Mouse (Mus musculus) lung, adult 2 months (tissue): Measurements from ENCODE around the gene Pik3c2a. TPM values are rescaled to one million over a fixed set of nuclear protein-coding genes. Genes with fewer than 3 reads are reported as not detected.
"Not testable (repeated sequence)": the region's sequence is repeated elsewhere in the genome, so short reads cannot be mapped to it uniquely, and the experiment has no call there.

Experiments used
- DNase-seq: peaks from one replicate; pipeline ENCODE4 v3.0.0; 2022
- H3K4me1 ChIP-seq: fragments of 200-500 bp; 2 replicates; pipeline ENCODE4 v1.6.1; 2011; ENCODE audit warnings: low read length; ENCODE audit not compliant: control insufficient read depth, insufficient read depth
- H3K4me3 ChIP-seq: fragments of 200-500 bp; replicated peaks from 2 replicates; pipeline ENCODE3; 2011; ENCODE audit warnings: low read depth, mild to moderate bottlenecking, control low read depth, low read length; ENCODE audit errors: extremely low read depth
- CTCF ChIP-seq: fragments of 200-500 bp; IDR thresholded peaks from 2 replicates; pipeline ENCODE4 v1.5.1; 2011; ENCODE audit warnings: mild to moderate bottlenecking, low read length, control low read depth; ENCODE audit not compliant: insufficient read depth
- POLR2A ChIP-seq: fragments of 200-500 bp; IDR thresholded peaks from 2 replicates; pipeline ENCODE4 v1.6.1; 2011; ENCODE audit warnings: low read depth, mild to moderate bottlenecking, control low read depth, low read length, borderline replicate concordance; ENCODE audit errors: extremely low read depth
- WGBS: fragments of 180-500 bp; shearing (Covaris S2); methylation state at CpG from one replicate; pipeline ENCODE4 v1.1.7; 2018; 5-methylcytosine and 5-hydroxymethylcytosine counted together
- polyA plus RNA-seq: library from polyadenylated mRNA; depleted of rRNA; stranded (reverse); fragments of >200 nt; gene quantifications from 2 replicates; pipeline ENCODE4 v1.2.3, GENCODE M21; 2012

Pik3c2a gene
- polyA plus RNA-seq, 1 experiment: 5.5 TPM

DNA sequence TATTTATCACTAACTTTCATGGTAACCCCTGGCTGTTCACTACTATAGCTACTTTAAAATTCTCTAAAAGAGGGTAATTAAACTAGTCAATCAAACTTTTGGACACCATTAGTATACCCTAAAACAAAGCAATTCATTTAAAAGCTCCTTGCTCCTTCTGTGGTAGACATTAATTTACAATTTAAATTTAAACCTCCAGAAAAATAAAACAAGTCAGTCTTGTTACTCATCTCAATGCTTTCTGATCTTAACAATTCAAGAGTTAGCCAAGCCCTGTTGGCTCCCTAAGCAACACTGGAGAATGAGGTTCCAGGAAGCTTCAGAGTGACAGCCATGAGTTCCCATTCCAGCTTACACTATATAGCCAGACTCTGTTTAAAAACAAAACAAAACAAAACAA, 22.2 kb downstream of the Pik3c2a start:
- DNase-seq: no peak
- TF ChIP-seq POLR2A (no peak), CTCF (no peak)
- Histone ChIP-seq H3K4me1 (0 out of 2 replicates have a peak, but pooled peaks cover 2% of the 10 kb centered on the region), H3K4me3 (no peak overlapping the region)

DNA sequence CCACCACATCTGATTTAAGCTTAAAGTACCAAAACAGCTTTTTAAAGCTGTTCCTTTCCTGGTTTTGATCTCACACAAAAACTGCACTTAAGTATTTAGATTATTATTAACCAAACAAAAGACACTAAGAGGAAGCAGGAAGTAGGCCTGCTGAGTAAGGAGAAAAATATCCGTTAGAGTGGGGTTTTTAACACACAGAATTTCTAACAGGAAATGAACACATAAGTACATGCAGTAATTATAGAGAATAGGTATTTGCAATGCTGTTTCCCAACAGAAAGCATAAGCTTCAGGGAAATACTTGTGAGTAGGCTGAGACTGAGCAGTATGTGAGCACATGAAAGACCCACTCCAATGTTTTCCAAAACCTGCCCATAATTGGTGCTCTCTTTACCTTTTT, 33.8 kb downstream of the Pik3c2a start:
- WGBS: 3% methylated on average over 1 of the region's 1 CpGs
- Histone ChIP-seq H3K4me3 (no peak overlapping the region), H3K4me1 (peaks cover 9% of the 10 kb centered on the region)
- no peak for DNase-seq
- TF ChIP-seq POLR2A (no peak), CTCF (no peak)

DNA sequence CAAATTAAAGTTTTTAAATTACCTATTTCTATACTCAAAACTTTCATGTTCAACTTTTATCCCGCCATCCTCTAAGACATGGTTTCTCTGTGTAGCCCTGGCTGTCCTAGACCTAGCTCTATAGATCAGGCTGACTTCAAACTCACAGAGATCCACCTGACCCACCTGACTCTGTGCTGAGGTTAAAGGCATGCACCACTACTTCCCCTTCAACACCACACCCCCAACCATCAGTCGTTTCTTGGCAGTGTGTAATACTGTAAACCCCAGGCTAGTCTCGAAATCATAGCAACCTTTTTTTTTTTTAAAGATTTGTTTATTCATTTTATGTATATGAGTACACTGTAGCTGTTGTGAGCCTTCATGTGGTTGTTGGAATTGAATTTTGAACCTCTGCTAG, 50.9 kb downstream of the Pik3c2a start:
- no peak for DNase-seq
- 65% methylated on average over 3 of the region's 3 CpGs for WGBS
- TF ChIP-seq POLR2A (no peak), CTCF (no peak)
- H3K4me3 ChIP-seq: no peak overlapping the region
- H3K4me1 ChIP-seq: no peaks in the 10 kb centered on the region

DNA sequence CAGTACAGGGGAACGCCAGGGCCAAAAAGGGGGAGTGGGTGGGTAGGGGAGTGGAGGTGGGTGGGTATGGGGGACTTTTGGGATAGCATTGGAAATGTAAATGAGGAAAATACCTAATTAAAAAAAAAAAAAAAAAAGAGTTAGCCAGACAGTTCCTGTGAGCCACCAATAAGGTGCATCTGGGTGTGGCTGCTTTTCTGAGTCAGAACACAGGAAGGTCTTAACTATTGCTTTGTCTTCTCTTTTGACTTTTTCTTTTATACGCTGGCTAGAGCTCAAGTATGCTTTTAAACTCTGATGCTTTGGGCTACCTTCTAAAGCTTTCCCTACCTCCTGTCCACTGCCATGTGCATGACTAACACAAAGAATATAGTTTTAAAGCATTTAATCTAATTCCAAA, 55.9 kb downstream of the Pik3c2a start:
- 81% methylated on average over 2 of the region's 2 CpGs for WGBS
- not testable (repeated sequence) for DNase-seq, H3K4me1 ChIP-seq, H3K4me3 ChIP-seq

DNA sequence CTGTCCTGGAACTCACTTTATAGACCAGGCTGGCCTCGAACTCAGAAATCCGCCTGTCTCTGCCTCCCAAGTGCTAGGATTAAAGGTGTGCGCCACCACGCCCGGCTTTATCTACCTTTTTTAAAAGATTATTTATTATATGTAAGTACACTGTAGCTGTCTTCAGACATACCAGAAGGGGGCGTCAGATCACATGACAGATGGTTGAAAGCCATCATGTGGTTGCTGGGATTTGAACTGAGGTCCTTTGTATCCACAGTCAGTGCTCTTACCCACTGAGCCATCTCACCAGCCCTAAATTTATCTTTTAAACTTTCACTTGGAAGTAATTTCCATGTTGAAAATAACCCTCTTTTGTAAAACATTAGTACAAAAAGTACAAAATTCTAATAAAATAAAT, 64.1 kb downstream of the Pik3c2a start:
- DNase-seq, H3K4me3 ChIP-seq, H3K4me1 ChIP-seq: not testable (repeated sequence)
- 93% methylated on average over 6 of the region's 6 CpGs for WGBS

DNA sequence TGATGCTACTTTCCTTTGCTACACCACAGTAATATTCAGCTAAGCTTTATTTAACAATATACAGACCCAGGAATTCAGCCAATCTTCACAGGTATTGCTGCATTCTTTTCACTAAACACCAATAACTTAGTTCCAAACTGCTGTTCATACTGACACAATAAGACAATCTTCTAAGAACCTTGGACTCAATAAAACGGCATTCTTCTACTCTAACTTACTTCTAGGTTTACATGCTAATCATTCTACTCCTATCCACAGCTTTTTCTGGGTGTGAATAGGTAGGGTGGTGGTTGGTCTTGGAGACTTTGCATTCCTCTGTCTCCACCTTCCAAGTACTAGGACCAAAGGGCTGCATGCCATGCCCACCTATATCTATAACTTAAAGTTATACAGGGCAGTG, 69.0 kb downstream of the Pik3c2a start:
- 94% methylated on average over 1 of the region's 1 CpGs for WGBS
- DNase-seq: no peak
- Histone ChIP-seq H3K4me1 (no peaks in the 10 kb centered on the region), H3K4me3 (no peak overlapping the region)
- TF ChIP-seq POLR2A: no peak
- TF ChIP-seq CTCF: no peak

DNA sequence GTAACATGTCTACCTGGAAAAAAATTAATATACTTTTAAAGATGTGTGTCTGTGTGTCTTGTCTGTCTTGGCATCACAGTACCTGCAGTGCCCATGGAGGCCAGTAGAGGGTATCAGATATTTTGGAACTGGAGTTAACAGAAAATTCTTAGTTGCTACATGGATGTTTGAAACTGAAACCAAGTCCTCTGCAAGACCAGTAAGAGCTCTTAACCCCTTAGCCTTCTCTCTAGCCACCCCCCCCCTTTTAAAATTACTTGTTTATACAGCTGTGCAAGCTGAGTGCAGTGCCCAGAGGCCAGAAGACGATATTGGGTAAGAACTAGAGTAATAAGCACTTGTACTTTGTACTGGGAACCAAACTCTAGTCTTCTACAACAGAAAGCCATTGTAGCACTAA, 107.0 kb downstream of the Pik3c2a start:
- 29% methylated on average over 1 of the region's 1 CpGs for WGBS
- peak; percentile 62 for DNase-seq
- Histone ChIP-seq H3K4me1 (peaks cover 5% of the 10 kb centered on the region), H3K4me3 (no peak overlapping the region)
- TF ChIP-seq CTCF (peak; percentile 46), POLR2A (no peak)

DNA sequence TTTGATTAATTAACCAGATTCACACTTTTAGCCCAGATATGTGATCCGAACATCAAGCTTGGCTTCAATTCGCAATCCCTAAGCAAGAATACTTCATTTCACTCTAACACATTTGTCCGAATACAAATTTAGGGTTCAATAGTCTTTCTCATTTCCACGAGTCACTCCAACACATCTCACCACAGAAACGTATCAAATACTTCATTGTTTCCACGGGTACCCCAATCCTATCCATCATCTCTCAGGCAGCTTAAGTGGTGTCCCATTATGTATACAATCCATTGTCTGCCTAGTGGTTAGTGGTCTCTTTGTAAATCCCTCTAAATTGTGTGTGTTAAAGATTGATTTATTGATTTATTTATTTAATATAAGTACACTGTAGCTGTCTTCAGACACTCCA, 108.1 kb downstream of the Pik3c2a start:
- no peak for TF ChIP-seq CTCF
- TF ChIP-seq POLR2A: no peak
- 64% methylated on average over 6 of the region's 6 CpGs for WGBS
- peaks cover 5% of the 10 kb centered on the region for H3K4me1 ChIP-seq
- DNase-seq: no peak
- no peak overlapping the region for H3K4me3 ChIP-seq

DNA sequence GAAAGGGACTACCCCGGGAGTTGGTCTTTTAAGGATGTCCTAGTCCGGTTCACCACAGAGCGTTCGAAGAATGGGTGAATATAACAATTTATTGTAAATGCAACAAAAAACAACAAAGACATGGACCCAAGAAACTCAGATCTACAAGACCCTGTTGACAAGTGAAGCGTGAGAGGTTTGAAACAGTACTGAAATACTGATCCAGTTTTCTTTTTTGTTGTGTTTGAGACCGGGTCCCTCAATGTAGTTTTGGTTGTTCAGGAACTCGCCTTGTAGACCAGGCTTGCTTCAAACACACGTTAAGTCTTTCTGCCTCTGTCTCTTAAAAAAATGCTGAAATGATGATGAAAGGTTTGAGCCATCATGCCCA, 108.6 kb downstream of the Pik3c2a start:
- Histone ChIP-seq H3K4me1 (peaks cover 5% of the 10 kb centered on the region), H3K4me3 (peak overlapping the region; percentile 92)
- TF ChIP-seq POLR2A: no peak
- no peak for DNase-seq
- WGBS: 11% methylated on average over 8 of the region's 8 CpGs

DNA sequence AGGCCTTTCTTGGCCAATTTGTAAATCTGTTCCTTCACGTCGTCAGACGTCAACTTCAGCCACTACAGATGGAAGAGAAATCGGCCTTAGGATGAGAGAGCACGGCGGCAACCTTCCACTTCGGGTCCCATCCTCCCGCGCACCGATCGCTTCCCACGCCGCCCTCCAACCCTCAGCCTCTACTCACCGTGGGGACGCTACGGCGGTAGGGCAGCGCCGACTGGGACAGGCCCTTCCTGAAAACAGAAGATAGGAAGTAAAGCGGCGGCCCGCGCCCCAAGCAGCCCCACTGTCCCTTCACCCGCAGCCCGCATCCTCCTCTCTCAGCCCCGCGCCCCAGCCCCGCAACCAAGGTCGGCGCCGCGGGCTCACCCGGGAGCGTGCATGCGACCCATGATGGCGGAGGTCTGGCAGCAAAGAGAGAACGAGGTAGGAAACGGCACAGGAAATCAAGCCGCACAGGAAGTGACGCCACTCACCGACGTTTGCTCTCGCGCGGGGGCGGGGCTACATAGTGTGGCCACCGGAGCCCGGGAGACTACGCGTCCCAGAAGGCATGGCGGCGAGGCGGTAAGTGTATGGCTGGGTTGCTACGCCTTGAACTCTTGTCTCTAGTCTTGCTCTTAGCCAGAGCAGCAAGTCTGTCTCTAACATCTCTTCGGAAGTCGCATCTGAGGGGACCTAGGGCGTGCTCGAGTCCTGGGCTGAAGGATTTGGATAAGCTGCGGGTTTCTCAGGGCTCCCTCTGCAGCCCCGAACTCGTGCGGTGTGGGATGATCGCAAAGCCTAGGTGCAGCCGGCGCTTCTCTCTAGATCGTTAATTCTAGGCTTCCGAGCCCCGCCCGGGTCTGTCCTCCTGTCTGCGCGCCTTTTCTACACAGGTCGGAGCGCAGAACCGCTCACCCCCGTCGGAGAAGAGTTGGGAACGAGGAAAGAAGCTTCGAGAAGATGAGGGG, 109.3 kb downstream of the Pik3c2a start, which contains the start of gene Rps13:
Gene Rps13 (minus strand): TSS at position 483 of the 956 bp plus-strand sequence.
- WGBS: under 1% methylated on average over 78 of the region's 78 CpGs
- TF ChIP-seq POLR2A (peak; percentile 96), CTCF (no peak)

More for the DNA sequence above, 109.3 kb downstream of the Pik3c2a start, which contains the start of gene Rps13:
- H3K4me1 ChIP-seq: peaks cover 5% of the 10 kb centered on the region
- H3K4me3 ChIP-seq: peak within 1 kb of the TSS; percentile 92
- DNase-seq: peak; percentile 97
